Mouse (Mus musculus) neural tube, embryonic 10.5 days (tissue): ENCODE results near the gene C2cd6.

Experiments
- DNase-seq: peaks from one replicate; pipeline ENCODE4 v3.0.0-alpha.2; 2017; ENCODE audit warnings: low spot score; ENCODE audit errors: extremely low spot score

C2cd6 gene

GRCm38 (mm10) chr1:59094705-59095104, at the start of gene C2cd6:
C2cd6 (minus strand) TSS chr1:59094900.
- DNase-seq, result no peak

- peak; percentile 57 for DNase-seq
Measured at GRCm38 (mm10) chr1:59142809-59143208, 48.1 kb upstream of the C2cd6 start.

- no peak for DNase-seq
Measured at GRCm38 (mm10) chr1:59134419-59134818, 39.7 kb upstream of the C2cd6 start.

GRCm38 (mm10) chr1:59128879-59129278, 34.2 kb upstream of the C2cd6 start:
- DNase-seq, result no peak

- no peak for DNase-seq
Measured at GRCm38 (mm10) chr1:59125558-59125957, 30.9 kb upstream of the C2cd6 start.

GRCm38 (mm10) chr1:59119720-59120457, 25.2 kb upstream of the C2cd6 start, which contains the start of gene Tmem237:
Tmem237 (minus strand) TSS chr1:59120408.
- peak; percentile 98 for DNase-seq

GRCm38 (mm10) chr1:59110524-59110923, 15.8 kb upstream of the C2cd6 start:
- no peak for DNase-seq

- no peak for DNase-seq
Measured at GRCm38 (mm10) chr1:59102071-59102470, 7.4 kb upstream of the C2cd6 start.

- DNase-seq, result no peak
Measured at GRCm38 (mm10) chr1:59101020-59101419, 6.3 kb upstream of the C2cd6 start.

GRCm38 (mm10) chr1:59070867-59071266, 23.8 kb downstream of the C2cd6 start:
- no peak for DNase-seq

- DNase-seq, result peak; percentile 36
Measured at GRCm38 (mm10) chr1:59067976-59068375, 26.7 kb downstream of the C2cd6 start.

- DNase-seq, result no peak
Measured at GRCm38 (mm10) chr1:59063697-59064096, 31.0 kb downstream of the C2cd6 start.

GRCm38 (mm10) chr1:59056955-59057354, 37.7 kb downstream of the C2cd6 start:
- DNase-seq, result no peak

- DNase-seq, result no peak
Measured at GRCm38 (mm10) chr1:59051306-59051705, 43.4 kb downstream of the C2cd6 start.

- no peak for DNase-seq
Measured at GRCm38 (mm10) chr1:59037723-59038122, 57.0 kb downstream of the C2cd6 start.

- no peak for DNase-seq
Measured at GRCm38 (mm10) chr1:59021556-59021955, 73.1 kb downstream of the C2cd6 start.

- no peak for DNase-seq
Measured at GRCm38 (mm10) chr1:59009250-59009649, 85.5 kb downstream of the C2cd6 start.
